Mouse (Mus musculus) embryonic fibroblast, embryonic 13.5 days (primary cell): Measurements from ENCODE around the gene Gm11992.

ENCODE experiments used
- CTCF ChIP-seq: IDR thresholded peaks from 2 replicates; pipeline ENCODE4 v1.5.1; 2011; ENCODE audit warnings: mild to moderate bottlenecking, control low read depth, low read length, moderate library complexity, borderline replicate concordance; ENCODE audit not compliant: insufficient read depth
- POLR2A ChIP-seq: IDR thresholded peaks from 2 replicates; pipeline ENCODE4 v1.6.1; 2011; ENCODE audit warnings: low read depth, mild to moderate bottlenecking, control low read depth, low read length, moderate library complexity

- TF ChIP-seq POLR2A (no peak), CTCF (no peak)
Observed at GRCm38 (mm10) chr11:9031530-9031929, 16.9 kb upstream of the Gm11992 start.
